Mouse (Mus musculus): ENCODE results near the gene P4ha2.

GRCm38 (mm10) chr11:54082725-54083124 is 17.2 kb upstream of the P4ha2 start:
- no peak for TF ChIP-seq CTCF (IDR thresholded peaks at IDR 0.05; ENCODE audit: low read depth, low read length)
- TF ChIP-seq POLR2A (IDR thresholded peaks at IDR 0.05; ENCODE audit: borderline replicate concordance, low read depth, low read length): no peak

All from bone marrow macrophage, adult 2 months (primary cell).